Mouse (Mus musculus): ENCODE results near the gene Akr1c19. TPM values are rescaled to one million over a fixed set of nuclear protein-coding genes. Genes with fewer than 3 reads are reported as not detected.
A peak's percentile ranks its signal among the peaks of the same experiment; 100 is the strongest.
"Not testable (repeated sequence)": the region's sequence is repeated elsewhere in the genome, so short reads cannot be mapped to it uniquely, and the experiment has no call there.

Gene Akr1c19
- polyA plus RNA-seq, 1 experiment from 2014 or later: 0.93 TPM

DNA sequence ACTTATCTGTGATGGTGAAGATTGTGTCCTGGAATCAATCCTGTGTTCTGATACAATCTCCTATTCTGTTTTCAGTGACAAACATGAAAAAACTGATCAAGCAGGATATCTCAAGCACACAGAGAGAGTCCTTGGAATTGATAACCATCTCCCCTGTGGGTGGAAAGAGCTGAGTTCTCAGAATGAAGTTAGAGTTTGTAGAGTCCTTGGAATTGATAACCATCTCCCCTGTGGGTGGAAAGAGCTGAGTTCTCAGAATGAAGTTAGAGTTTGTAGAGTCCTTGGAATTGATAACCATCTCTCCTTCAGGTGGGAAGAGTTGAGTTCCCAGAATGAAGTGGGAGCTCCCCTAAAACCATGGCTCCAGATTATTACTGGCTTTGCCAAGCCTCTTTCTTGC is 28.4 kb downstream of the Akr1c19 start:
- not testable (repeated sequence) for H3K4me2 ChIP-seq; H3K9ac ChIP-seq (ENCODE audit: low read depth, low read length); H3K4me3 ChIP-seq (ENCODE audit: low read depth, low read length); H3K4me1 ChIP-seq (ENCODE audit: control insufficient read depth, insufficient read depth, low read length); ATAC-seq (replicated peaks; ENCODE audit: insufficient number of reproducible peaks, low FRiP score, low TSS enrichment); H3K27me3 ChIP-seq (ENCODE audit: control insufficient read depth, insufficient read depth, low read length); H3K27ac ChIP-seq (ENCODE audit: low read depth, low read length); H3K36me3 ChIP-seq (ENCODE audit: control insufficient read depth, insufficient read depth, low read length); H3K9me3 ChIP-seq (replicated peaks; ENCODE audit: control insufficient read depth, low read length)

DNA sequence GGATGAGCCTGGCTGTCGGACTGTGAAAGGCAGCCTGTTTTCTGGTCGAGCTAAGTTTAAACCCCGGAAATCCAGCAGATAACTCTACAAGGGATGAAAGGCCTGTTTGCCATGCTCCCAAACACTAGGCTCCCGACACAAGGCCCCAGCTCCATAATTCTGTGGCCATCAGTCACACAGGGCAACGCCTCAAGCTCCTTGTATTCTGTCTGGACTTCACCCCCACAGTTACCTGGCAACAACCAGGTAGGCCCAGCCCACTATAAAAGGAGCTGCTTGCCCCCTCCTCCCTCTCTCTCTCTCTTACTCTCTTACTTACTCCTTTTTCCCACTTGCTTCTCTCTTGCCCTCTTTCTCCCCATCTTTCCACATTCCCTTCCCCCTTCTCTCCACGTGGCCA is 28.8 kb downstream of the Akr1c19 start:
- H3K4me1 ChIP-seq (ENCODE audit: control insufficient read depth, insufficient read depth, low read length): no peaks in the 10 kb centered on the region
- H3K9ac ChIP-seq (ENCODE audit: low read depth, low read length): no peak overlapping the region
- no peak overlapping the region for H3K4me3 ChIP-seq (ENCODE audit: low read depth, low read length)
- H3K9me3 ChIP-seq (replicated peaks; ENCODE audit: control insufficient read depth, low read length): no peaks in the 10 kb centered on the region
- ATAC-seq (replicated peaks; ENCODE audit: insufficient number of reproducible peaks, low FRiP score, low TSS enrichment): no peak
- no peak overlapping the region for H3K4me2 ChIP-seq
- H3K27me3 ChIP-seq (ENCODE audit: control insufficient read depth, insufficient read depth, low read length): no peaks in the 10 kb centered on the region
- WGBS (ENCODE audit: insufficient replicate concordance): 77% methylated on average over 6 of the region's 6 CpGs
- no peaks in the 10 kb centered on the region for H3K36me3 ChIP-seq (ENCODE audit: control insufficient read depth, insufficient read depth, low read length)
- H3K27ac ChIP-seq (ENCODE audit: low read depth, low read length): no peak overlapping the region

DNA sequence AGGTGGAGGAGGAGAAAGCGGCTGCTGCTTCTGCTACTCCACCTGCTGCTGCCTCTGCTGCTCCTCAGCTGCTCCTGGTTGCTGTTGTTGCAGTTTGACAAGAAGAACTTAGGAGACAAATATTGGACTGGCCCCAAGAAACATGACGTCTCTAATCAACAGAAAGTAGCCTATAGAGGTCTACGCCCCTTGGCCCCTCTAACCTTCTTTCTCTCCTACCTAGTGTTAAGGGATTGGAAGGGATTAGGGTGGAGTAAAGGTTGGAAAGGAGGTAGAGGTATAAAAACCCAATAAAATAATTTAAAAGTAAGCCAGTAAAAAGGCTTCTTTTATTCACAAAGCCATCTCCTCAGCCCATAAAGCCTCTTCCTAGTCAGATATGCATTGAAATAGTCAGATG is 36.1 kb downstream of the Akr1c19 start:
- Histone ChIP-seq H3K9me3 (replicated peaks; ENCODE audit: control insufficient read depth, low read length) (no peaks in the 10 kb centered on the region), H3K36me3 (ENCODE audit: control insufficient read depth, insufficient read depth, low read length) (no peaks in the 10 kb centered on the region), H3K4me3 (ENCODE audit: low read depth, low read length) (no peak overlapping the region), H3K4me1 (ENCODE audit: control insufficient read depth, insufficient read depth, low read length) (no peaks in the 10 kb centered on the region), H3K9ac (ENCODE audit: low read depth, low read length) (no peak overlapping the region), H3K4me2 (no peak overlapping the region), H3K27ac (ENCODE audit: low read depth, low read length) (no peak overlapping the region), H3K27me3 (ENCODE audit: control insufficient read depth, insufficient read depth, low read length) (no peaks in the 10 kb centered on the region)
- ATAC-seq (replicated peaks; ENCODE audit: insufficient number of reproducible peaks, low FRiP score, low TSS enrichment): no peak
- WGBS (ENCODE audit: insufficient replicate concordance): 67% methylated on average over 3 of the region's 3 CpGs

DNA sequence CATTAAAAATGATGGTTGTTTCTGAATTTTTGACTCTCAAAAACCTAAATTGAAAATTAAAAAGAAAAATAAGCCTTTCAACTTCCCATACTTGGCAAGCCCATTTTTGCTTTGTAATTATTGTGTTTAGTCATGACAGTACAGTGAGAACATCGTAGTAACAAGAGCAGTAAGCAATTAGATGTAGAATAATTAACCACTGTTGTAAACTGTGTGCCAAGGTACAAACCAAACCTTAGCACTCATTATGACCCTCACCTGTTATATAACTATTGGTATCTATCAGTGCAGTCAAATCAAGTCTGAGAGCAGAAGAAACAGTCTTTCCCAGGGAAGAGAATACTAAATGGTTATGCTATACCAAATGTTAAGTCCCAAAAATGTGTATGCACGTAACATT is 36.5 kb downstream of the Akr1c19 start:
- no peaks in the 10 kb centered on the region for H3K4me1 ChIP-seq (ENCODE audit: control insufficient read depth, insufficient read depth, low read length)
- H3K9ac ChIP-seq (ENCODE audit: low read depth, low read length): no peak overlapping the region
- ATAC-seq (replicated peaks; ENCODE audit: insufficient number of reproducible peaks, low FRiP score, low TSS enrichment): no peak
- no peak overlapping the region for H3K27ac ChIP-seq (ENCODE audit: low read depth, low read length)
- no peak overlapping the region for H3K4me3 ChIP-seq (ENCODE audit: low read depth, low read length)
- no peaks in the 10 kb centered on the region for H3K36me3 ChIP-seq (ENCODE audit: control insufficient read depth, insufficient read depth, low read length)
- H3K9me3 ChIP-seq (replicated peaks; ENCODE audit: control insufficient read depth, low read length): no peaks in the 10 kb centered on the region
- no peak overlapping the region for H3K4me2 ChIP-seq
- 77% methylated on average over 2 of the region's 2 CpGs for WGBS (ENCODE audit: insufficient replicate concordance)
- H3K27me3 ChIP-seq (ENCODE audit: control insufficient read depth, insufficient read depth, low read length): no peaks in the 10 kb centered on the region

DNA sequence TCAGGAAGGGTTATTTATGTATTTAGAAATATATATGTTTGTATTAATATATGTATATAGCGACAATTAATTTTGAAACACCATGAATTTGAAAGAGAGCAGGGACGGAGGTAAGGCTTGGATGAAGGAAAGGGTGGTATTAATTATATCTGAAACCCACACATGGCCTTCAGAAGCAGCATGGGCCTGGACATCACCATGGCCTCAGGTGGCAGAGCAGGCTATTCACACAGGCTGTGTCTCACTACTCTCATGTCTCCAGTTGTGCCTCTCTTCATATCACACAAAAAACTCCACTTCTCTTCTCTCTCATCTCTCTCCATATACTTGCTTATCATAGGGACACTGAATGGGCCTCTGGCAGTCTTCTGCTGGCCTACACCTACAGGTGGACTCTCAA is 37.0 kb downstream of the Akr1c19 start:
- not testable (repeated sequence) for ATAC-seq (replicated peaks; ENCODE audit: insufficient number of reproducible peaks, low FRiP score, low TSS enrichment); H3K27me3 ChIP-seq (ENCODE audit: control insufficient read depth, insufficient read depth, low read length); H3K36me3 ChIP-seq (ENCODE audit: control insufficient read depth, insufficient read depth, low read length); H3K4me2 ChIP-seq; H3K4me3 ChIP-seq (ENCODE audit: low read depth, low read length); H3K27ac ChIP-seq (ENCODE audit: low read depth, low read length); H3K9ac ChIP-seq (ENCODE audit: low read depth, low read length); H3K4me1 ChIP-seq (ENCODE audit: control insufficient read depth, insufficient read depth, low read length); H3K9me3 ChIP-seq (replicated peaks; ENCODE audit: control insufficient read depth, low read length)
- whole genome bisulfite sequencing (ENCODE audit: insufficient replicate concordance): 75% methylated on average over 2 of the region's 2 CpGs

DNA sequence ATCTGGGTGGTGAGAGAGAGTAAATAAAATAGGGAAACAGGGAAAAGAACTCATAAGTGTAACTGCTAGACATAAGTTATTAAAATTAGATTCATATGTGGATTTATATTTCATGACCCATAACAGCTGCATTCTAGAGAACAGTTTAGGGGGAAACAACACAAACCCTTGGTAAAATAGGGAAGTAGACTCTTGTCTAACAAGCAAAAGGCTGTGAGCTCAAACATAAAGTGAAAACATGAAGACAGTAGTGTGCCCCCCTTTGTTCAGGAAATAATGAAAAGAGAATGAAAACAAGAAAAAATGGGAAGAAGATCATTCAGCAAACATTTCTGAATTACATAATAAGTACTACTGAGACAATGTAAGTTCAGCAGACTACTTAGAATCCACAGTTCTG is 42.4 kb downstream of the Akr1c19 start:
- Histone ChIP-seq H3K4me2 (no peak overlapping the region), H3K9me3 (replicated peaks; ENCODE audit: control insufficient read depth, low read length) (no peaks in the 10 kb centered on the region), H3K27ac (ENCODE audit: low read depth, low read length) (no peak overlapping the region), H3K4me3 (ENCODE audit: low read depth, low read length) (no peak overlapping the region), H3K36me3 (ENCODE audit: control insufficient read depth, insufficient read depth, low read length) (no peaks in the 10 kb centered on the region), H3K4me1 (ENCODE audit: control insufficient read depth, insufficient read depth, low read length) (no peaks in the 10 kb centered on the region), H3K27me3 (ENCODE audit: control insufficient read depth, insufficient read depth, low read length) (no peaks in the 10 kb centered on the region), H3K9ac (ENCODE audit: low read depth, low read length) (no peak overlapping the region)
- no peak for ATAC-seq (replicated peaks; ENCODE audit: insufficient number of reproducible peaks, low FRiP score, low TSS enrichment)

DNA sequence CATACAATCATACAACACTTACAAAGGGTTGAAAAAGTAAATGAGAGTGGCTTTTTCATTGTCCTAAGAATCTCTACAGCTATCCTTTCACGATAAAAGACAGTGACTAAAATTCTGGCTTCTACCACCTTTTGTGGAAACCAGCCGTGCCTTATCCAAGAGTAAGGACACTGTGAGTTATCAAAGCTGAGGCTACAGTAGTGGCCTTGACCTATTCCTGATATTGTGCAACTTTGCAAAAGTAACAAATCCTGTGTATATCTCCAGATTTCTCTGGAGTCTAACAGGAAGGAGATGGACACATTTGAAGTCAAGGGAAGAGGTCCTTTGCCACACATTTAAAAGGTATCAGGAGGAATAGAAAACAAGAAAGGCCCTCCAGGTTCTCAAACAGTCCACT is 49.0 kb downstream of the Akr1c19 start:
- no peaks in the 10 kb centered on the region for H3K9me3 ChIP-seq (replicated peaks; ENCODE audit: control insufficient read depth, low read length)
- no peaks in the 10 kb centered on the region for H3K4me1 ChIP-seq (ENCODE audit: control insufficient read depth, insufficient read depth, low read length)
- H3K4me3 ChIP-seq (ENCODE audit: low read depth, low read length): no peak overlapping the region
- no peaks in the 10 kb centered on the region for H3K36me3 ChIP-seq (ENCODE audit: control insufficient read depth, insufficient read depth, low read length)
- H3K9ac ChIP-seq (ENCODE audit: low read depth, low read length): no peak overlapping the region
- H3K4me2 ChIP-seq: no peak overlapping the region
- WGBS (ENCODE audit: insufficient replicate concordance): 81% methylated on average over 2 of the region's 2 CpGs
- no peaks in the 10 kb centered on the region for H3K27me3 ChIP-seq (ENCODE audit: control insufficient read depth, insufficient read depth, low read length)
- no peak for ATAC-seq (replicated peaks; ENCODE audit: insufficient number of reproducible peaks, low FRiP score, low TSS enrichment)
- H3K27ac ChIP-seq (ENCODE audit: low read depth, low read length): no peak overlapping the region

DNA sequence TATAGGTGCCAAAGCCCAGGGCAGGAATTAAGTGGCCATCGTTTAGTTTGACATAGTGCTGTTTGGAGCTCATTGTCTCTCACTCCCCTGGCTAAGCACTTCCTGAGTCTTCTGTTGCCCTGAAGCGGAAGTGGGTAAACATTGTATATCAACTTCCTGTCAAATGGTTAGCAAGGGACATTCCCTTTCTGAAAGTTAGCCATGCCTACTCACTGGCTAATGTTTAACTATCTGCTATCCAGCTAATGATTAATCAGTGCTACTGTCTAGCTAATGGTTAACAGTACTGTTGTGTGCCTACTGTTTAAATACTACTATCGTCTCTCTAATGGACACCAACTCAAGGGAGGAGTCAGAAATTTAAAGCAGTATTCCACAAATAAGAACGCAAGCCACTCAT is 50.8 kb downstream of the Akr1c19 start, which contains the start of gene Akr1c12:
Gene Akr1c12 (minus strand): TSS at position 150 of the 400 bp plus-strand sequence.
- H3K27me3 ChIP-seq (ENCODE audit: control insufficient read depth, insufficient read depth, low read length): no peaks in the 10 kb centered on the region
- H3K27ac ChIP-seq (ENCODE audit: low read depth, low read length): no peak within 1 kb of the TSS
- no peak within 1 kb of the TSS for H3K4me2 ChIP-seq
- no peaks in the 10 kb centered on the region for H3K4me1 ChIP-seq (ENCODE audit: control insufficient read depth, insufficient read depth, low read length)
- no peak within 1 kb of the TSS for H3K9ac ChIP-seq (ENCODE audit: low read depth, low read length)
- WGBS (ENCODE audit: insufficient replicate concordance): 51% methylated on average over 4 of the region's 4 CpGs
- no peaks in the 10 kb centered on the region for H3K9me3 ChIP-seq (replicated peaks; ENCODE audit: control insufficient read depth, low read length)
- no peak within 1 kb of the TSS for H3K4me3 ChIP-seq (ENCODE audit: low read depth, low read length)
- no peaks in the 10 kb centered on the region for H3K36me3 ChIP-seq (ENCODE audit: control insufficient read depth, insufficient read depth, low read length)
- no peak for ATAC-seq (replicated peaks; ENCODE audit: insufficient number of reproducible peaks, low FRiP score, low TSS enrichment)

DNA sequence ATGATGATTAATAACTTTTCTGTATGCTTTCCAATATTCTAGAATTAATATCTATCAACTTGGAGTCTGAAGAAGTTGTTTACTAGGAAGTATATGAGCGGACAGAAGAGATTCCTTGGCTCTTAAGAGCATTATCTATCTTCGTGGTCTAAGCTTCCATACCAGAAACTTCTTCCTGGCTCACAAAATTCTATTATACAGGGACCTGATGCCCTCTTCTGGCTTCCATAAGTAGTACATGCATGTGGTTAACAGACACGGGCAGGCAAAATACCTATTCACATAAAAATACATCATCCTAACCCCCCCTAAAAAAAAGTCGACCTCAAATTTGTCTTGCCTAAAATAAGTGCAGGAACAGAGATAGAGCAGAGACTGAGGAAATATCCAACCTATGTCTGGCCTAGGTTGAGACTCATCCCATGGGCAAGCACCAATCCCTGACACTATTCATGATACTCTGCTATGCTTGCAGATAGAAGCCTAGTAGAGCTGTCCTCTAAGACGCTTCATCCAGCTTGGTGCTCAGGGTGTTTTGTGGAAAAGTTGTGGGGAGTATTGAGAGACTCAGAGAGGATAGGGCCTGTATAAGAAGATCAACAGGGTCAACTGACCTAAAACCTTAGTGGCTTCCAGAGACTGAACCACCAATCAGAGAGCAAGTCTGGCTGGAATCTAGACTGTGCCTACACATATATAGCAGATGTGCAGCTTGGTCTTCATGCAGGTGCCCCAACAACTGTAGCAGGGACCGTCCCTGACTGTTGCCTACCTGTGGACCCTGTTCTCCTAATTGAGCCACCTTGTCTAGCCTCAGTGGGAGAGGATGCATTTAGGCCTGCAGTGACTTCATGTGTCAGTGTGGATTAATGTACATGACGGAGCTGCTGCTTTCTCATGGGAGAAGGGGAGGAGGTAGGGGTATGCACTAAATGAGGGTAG is 53.2 kb downstream of the Akr1c19 start:
- H3K4me2 ChIP-seq: no peak overlapping the region
- no peak overlapping the region for H3K9ac ChIP-seq (ENCODE audit: low read depth, low read length)
- 33% methylated on average over 7 of the region's 7 CpGs for WGBS (ENCODE audit: insufficient replicate concordance)
- no peaks in the 10 kb centered on the region for H3K9me3 ChIP-seq (replicated peaks; ENCODE audit: control insufficient read depth, low read length)
- H3K27me3 ChIP-seq (ENCODE audit: control insufficient read depth, insufficient read depth, low read length): no peaks in the 10 kb centered on the region
- H3K27ac ChIP-seq (ENCODE audit: low read depth, low read length): no peak overlapping the region
- 0 out of 2 replicates have a peak, but pooled peaks have one; percentile 22 for ATAC-seq (replicated peaks; ENCODE audit: insufficient number of reproducible peaks, low FRiP score, low TSS enrichment)
- no peaks in the 10 kb centered on the region for H3K36me3 ChIP-seq (ENCODE audit: control insufficient read depth, insufficient read depth, low read length)
- H3K4me3 ChIP-seq (ENCODE audit: low read depth, low read length): no peak overlapping the region
- H3K4me1 ChIP-seq (ENCODE audit: control insufficient read depth, insufficient read depth, low read length): no peaks in the 10 kb centered on the region

Measured in heart, embryonic 11.5 days (tissue).